Mouse (Mus musculus): ENCODE results near the gene Rnf144b.

GRCm38 (mm10) chr13:47224648-47225323, 102.3 kb downstream of the Rnf144b start:
- TF ChIP-seq TCF12 (IDR thresholded peaks at IDR 0.05; ENCODE audit: insufficient read depth, poor library complexity, severe bottlenecking): no peak
- no peak for TF ChIP-seq POLR2AphosphoS2 (IDR thresholded peaks at IDR 0.05; ENCODE audit: insufficient read length, low read depth)
- no peak for TF ChIP-seq MAX (IDR thresholded peaks at IDR 0.05; ENCODE audit: low read depth)
- TF ChIP-seq POLR2A (IDR thresholded peaks at IDR 0.05; ENCODE audit: insufficient read length, low read depth): no peak
- TF ChIP-seq MYOD1 (IDR thresholded peaks at IDR 0.05; ENCODE audit: control insufficient read depth in 1 of 3, insufficient read length in 2 of 3, low read depth in 2 of 3): no peak
- no peak for TF ChIP-seq USF1 (IDR thresholded peaks at IDR 0.05; ENCODE audit: low read depth)
- no peak for TF ChIP-seq MYOG (IDR thresholded peaks at IDR 0.05; ENCODE audit: control insufficient read depth in 1 of 3, insufficient read depth in 1 of 3, insufficient read length in 2 of 3, low read depth in 2 of 3)
- TF ChIP-seq E2F4 (IDR thresholded peaks at IDR 0.05; ENCODE audit: insufficient read depth): no peak
- TF ChIP-seq CEBPB (IDR thresholded peaks at IDR 0.05; ENCODE audit: insufficient read depth, poor library complexity, severe bottlenecking): no peak
- TF ChIP-seq SRF (IDR thresholded peaks at IDR 0.05; ENCODE audit: control insufficient read depth, insufficient read length, low read depth): no peak
- no peak for TF ChIP-seq TCF3 (IDR thresholded peaks at IDR 0.05; ENCODE audit: insufficient read length, low read depth)
